Mouse (Mus musculus) forebrain, embryonic 12.5 days (tissue): ENCODE measurements around the gene Snx10. TPM values are rescaled to one million over a fixed set of nuclear protein-coding genes. Genes with fewer than 3 reads are reported as not detected.
"Not testable (repeated sequence)": the region's sequence is repeated elsewhere in the genome, so short reads cannot be mapped to it uniquely, and the experiment has no call there.

Source experiments
- ATAC-seq: fragments of 200-750 bp; cut with Nextera tagmentation; 2 replicates; pipeline ENCODE4 v1.8.0; 2017; ENCODE audit warnings: moderate TSS enrichment; ENCODE audit not compliant: low FRiP score
- H3K27ac ChIP-seq: fragments of 300-500 bp; sonication (generic); 2 replicates; pipeline ENCODE4 v1.5.1; 2016; ENCODE audit warnings: mild to moderate bottlenecking
- H3K27me3 ChIP-seq: fragments of 300-500 bp; sonication (generic); 2 replicates; pipeline ENCODE4 v1.6.1; 2016; ENCODE audit warnings: mild to moderate bottlenecking
- H3K36me3 ChIP-seq: fragments of 300-500 bp; sonication (generic); replicated peaks from 2 replicates; pipeline ENCODE4 v1.6.1; 2016; ENCODE audit warnings: mild to moderate bottlenecking
- H3K4me1 ChIP-seq: fragments of 300-500 bp; sonication (generic); 2 replicates; pipeline ENCODE4 v1.6.1; 2016
- H3K4me2 ChIP-seq: fragments of 300-500 bp; sonication (generic); 2 replicates; pipeline ENCODE4 v1.6.1; 2016; ENCODE audit warnings: mild to moderate bottlenecking, moderate library complexity
- H3K4me3 ChIP-seq: fragments of 300-500 bp; sonication (generic); replicated peaks from 2 replicates; pipeline ENCODE4 v1.5.1; 2016; ENCODE audit warnings: mild to moderate bottlenecking
- H3K9ac ChIP-seq: fragments of 300-500 bp; sonication (generic); 2 replicates; pipeline ENCODE4 v1.6.1; 2016; ENCODE audit warnings: mild to moderate bottlenecking
- H3K9me3 ChIP-seq: fragments of 300-500 bp; sonication (generic); 2 replicates; pipeline ENCODE4 v1.6.1; 2016
- WGBS: fragments of 180-500 bp; shearing (Covaris S2); methylation state at CpG from one replicate; pipeline ENCODE4 v1.1.7; 2016; 5-methylcytosine and 5-hydroxymethylcytosine counted together
- polyA plus RNA-seq: library from polyadenylated mRNA; unstranded; fragments of >200 nt; fragmentation: Nextera tagmentation; extraction: Ambion mirVana; gene quantifications from 2 replicates; pipeline ENCODE4 v1.2.1, GENCODE M21; 2016

Snx10 gene
- 39.8 and 40.2 TPM in 2 replicates for polyA plus RNA-seq

- peaks cover 17% of the 10 kb centered on the region for H3K4me1 ChIP-seq
- H3K27me3 ChIP-seq, result no peaks in the 10 kb centered on the region
- H3K9ac ChIP-seq, result peak within 1 kb of the TSS; percentile 81
- peak within 1 kb of the TSS; percentile 79 for H3K4me3 ChIP-seq
- peak within 1 kb of the TSS; percentile 78 for H3K27ac ChIP-seq
- H3K4me2 ChIP-seq, result peak within 1 kb of the TSS; percentile 68
- peak; percentile 78 for ATAC-seq
- no peaks in the 10 kb centered on the region for H3K36me3 ChIP-seq
- WGBS, result under 1% methylated on average over 47 of the region's 47 CpGs
- H3K9me3 ChIP-seq, result no peaks in the 10 kb centered on the region
Observed at GRCm38 (mm10) chr6:51523807-51524320, at the start of gene Snx10. TSS of gene Snx10 (plus strand) at chr6:51523901.

DNA sequence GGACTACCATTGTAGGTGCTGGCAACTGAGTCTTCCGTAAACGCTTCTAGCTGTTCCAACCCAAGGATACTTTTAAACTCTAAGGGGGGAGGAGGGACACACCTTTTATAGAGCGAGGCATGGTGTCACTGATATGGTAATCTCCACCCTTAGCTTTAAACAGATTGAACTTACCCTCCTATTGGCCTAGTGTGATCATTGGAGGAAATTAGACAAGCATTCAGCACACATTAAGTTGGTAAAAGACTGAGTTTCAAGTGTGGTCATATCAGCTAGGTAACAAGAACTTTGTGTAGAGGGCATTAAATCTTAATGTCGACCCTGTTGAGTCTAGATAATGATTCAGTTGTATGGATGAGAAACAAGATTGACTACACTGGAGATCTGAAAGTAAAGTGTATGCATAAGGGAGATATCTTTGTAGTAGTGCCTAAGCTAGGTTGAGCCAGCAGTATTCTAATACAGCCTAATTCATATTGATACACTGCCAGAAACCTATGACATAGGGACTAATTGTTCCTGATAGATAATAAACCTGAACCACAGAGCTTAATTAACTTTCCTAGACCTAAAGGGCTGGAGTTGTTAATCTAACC is 44.5 kb upstream of the Snx10 start:
- Histone ChIP-seq H3K36me3 (peaks cover 77% of the 10 kb centered on the region), H3K27ac (no peak overlapping the region), H3K4me2 (no peak overlapping the region), H3K9me3 (no peaks in the 10 kb centered on the region), H3K4me1 (0 out of 2 replicates have a peak, but pooled peaks cover 5% of the 10 kb centered on the region), H3K9ac (no peak overlapping the region), H3K4me3 (no peak overlapping the region), H3K27me3 (no peaks in the 10 kb centered on the region)
- no peak for ATAC-seq
- 96% methylated on average over 4 of the region's 4 CpGs for whole genome bisulfite sequencing

GRCm38 (mm10) chr6:51481548-51481947 is 42.2 kb upstream of the Snx10 start:
- Histone ChIP-seq H3K4me1 (no peaks in the 10 kb centered on the region), H3K9me3 (no peaks in the 10 kb centered on the region), H3K9ac (no peak overlapping the region), H3K4me3 (no peak overlapping the region), H3K4me2 (no peak overlapping the region), H3K27me3 (no peaks in the 10 kb centered on the region), H3K36me3 (peaks cover 60% of the 10 kb centered on the region), H3K27ac (no peak overlapping the region)
- 94% methylated on average over 8 of the region's 8 CpGs for WGBS
- no peak for ATAC-seq

DNA sequence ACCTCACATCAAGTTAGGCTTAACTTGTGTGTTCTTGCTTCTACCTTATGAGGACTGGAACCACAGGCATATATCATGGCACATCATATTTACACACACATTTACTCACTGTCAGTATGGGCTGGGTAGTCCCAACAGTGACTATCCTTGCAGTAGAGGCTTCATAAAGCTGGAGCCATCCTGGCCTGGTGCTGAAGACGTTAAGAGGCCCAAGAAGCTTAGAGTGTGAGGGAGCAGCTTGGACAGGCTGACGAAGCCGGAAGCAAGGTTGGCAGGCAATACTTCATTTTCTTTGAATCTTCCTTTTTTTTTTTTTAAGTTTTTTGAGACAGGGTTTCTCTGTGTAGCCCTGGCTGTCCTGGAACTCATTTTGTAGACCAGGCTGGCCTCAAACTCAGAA is 39.8 kb upstream of the Snx10 start:
- Histone ChIP-seq H3K9me3 (peaks cover 6% of the 10 kb centered on the region; the same call in 1 of the 2 replicates), H3K27me3 (no peaks in the 10 kb centered on the region), H3K9ac (no peak overlapping the region), H3K4me1 (no peaks in the 10 kb centered on the region), H3K4me3 (no peak overlapping the region), H3K4me2 (no peak overlapping the region), H3K27ac (no peak overlapping the region), H3K36me3 (peaks cover 44% of the 10 kb centered on the region)
- WGBS, result 94% methylated on average over 3 of the region's 3 CpGs
- ATAC-seq, result no peak

GRCm38 (mm10) chr6:51484556-51484955 is 39.1 kb upstream of the Snx10 start:
- peaks cover 37% of the 10 kb centered on the region for H3K36me3 ChIP-seq
- H3K9ac ChIP-seq, H3K4me3 ChIP-seq, H3K9me3 ChIP-seq, H3K27ac ChIP-seq, H3K4me1 ChIP-seq, H3K4me2 ChIP-seq, H3K27me3 ChIP-seq, ATAC-seq: not testable (repeated sequence)
- 89% methylated on average over 8 of the region's 8 CpGs for WGBS

DNA sequence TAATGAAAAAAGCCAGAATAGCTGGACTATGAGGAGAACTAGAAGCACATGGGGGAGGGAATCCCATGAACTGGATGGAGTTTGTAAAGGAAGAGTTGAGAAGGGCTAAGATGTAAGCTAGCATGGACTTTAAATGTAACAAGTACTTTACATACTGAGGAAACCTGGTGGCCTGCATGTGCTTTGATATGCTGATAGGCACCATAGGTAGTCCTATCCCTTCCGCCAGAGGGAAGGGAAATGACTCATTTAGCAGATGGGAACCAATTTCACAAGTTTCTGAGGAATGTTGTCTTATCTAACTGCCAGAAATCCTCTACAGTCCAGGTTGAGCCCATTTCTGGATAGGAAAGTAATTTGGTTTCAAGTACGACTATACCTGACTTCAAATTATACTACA is 38.1 kb upstream of the Snx10 start:
- Histone ChIP-seq H3K4me2 (no peak overlapping the region), H3K36me3 (peaks cover 26% of the 10 kb centered on the region), H3K27me3 (no peaks in the 10 kb centered on the region), H3K9me3 (peaks cover 6% of the 10 kb centered on the region; the same call in 1 of the 2 replicates), H3K4me1 (no peaks in the 10 kb centered on the region), H3K9ac (no peak overlapping the region), H3K4me3 (no peak overlapping the region), H3K27ac (0 out of 2 replicates have a peak overlapping the region, but pooled peaks have one; percentile 3)
- no peak for ATAC-seq
- 73% methylated on average over 2 of the region's 2 CpGs for WGBS

DNA sequence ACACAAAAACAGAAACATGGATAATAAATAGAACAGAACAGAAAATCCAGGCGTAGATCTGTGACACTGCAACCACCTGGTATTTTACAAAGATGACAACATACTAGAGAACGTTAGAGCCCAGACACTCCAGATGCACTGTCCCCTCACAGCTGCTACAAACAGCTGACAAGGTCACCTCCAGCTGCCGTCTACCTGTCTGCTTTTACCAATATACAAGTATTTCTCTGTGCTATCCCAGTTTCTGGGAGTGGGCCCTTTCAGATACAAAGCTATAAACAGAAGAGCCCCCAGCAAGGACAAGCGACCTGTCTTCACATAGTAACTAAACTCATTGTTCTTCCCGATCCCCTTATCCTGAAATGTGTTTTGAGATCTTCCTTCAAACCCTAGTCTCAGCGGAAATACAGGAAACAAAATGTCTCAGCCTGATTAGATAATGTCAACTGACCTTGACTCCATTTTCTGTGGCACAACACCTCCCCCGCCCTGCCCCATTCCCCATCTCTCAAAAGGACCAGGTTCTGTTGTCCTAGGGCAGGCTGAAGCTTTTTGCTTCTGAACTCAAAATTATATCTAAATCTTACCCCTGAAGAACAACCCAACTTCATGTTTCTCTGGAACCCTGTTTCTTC is 37.5 kb upstream of the Snx10 start:
- no peaks in the 10 kb centered on the region for H3K4me1 ChIP-seq
- no peaks in the 10 kb centered on the region for H3K27me3 ChIP-seq
- no peak overlapping the region for H3K4me3 ChIP-seq
- peaks cover 21% of the 10 kb centered on the region for H3K36me3 ChIP-seq
- WGBS, result 77% methylated on average over 7 of the region's 7 CpGs
- no peak overlapping the region for H3K4me2 ChIP-seq
- peaks cover 6% of the 10 kb centered on the region; the same call in 1 of the 2 replicates for H3K9me3 ChIP-seq
- H3K27ac ChIP-seq, result no peak overlapping the region
- ATAC-seq, result no peak
- H3K9ac ChIP-seq, result no peak overlapping the region

GRCm38 (mm10) chr6:51486731-51487130 is 37.0 kb upstream of the Snx10 start:
- H3K9ac ChIP-seq, result no peak overlapping the region
- peaks cover 6% of the 10 kb centered on the region; the same call in 1 of the 2 replicates for H3K9me3 ChIP-seq
- ATAC-seq, result no peak
- no peak overlapping the region for H3K4me3 ChIP-seq
- H3K27me3 ChIP-seq, result no peaks in the 10 kb centered on the region
- H3K4me1 ChIP-seq, result no peaks in the 10 kb centered on the region
- peaks cover 15% of the 10 kb centered on the region for H3K36me3 ChIP-seq
- WGBS, result 98% methylated on average over 5 of the region's 5 CpGs
- H3K27ac ChIP-seq, result no peak overlapping the region
- no peak overlapping the region for H3K4me2 ChIP-seq

DNA sequence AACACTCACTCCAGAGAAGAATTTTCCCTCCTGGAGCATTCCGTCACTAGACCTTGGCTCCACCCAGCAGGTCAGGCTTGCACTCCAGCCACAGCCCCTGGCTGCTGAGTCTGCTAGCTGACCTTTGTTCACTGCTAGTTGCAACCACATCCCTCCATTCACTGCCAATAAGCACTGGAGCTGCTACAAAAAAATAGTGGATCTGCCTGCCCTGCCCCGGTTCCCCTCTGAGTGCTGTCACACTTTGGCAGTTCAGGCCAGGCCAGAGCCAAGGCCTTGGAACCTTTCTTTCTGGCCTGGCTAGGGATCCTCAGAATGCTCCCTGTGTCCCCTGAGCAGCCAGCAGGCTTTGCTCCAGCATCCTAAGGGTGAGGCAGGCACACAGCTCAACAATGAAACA is 33.9 kb upstream of the Snx10 start:
- no peaks in the 10 kb centered on the region for H3K4me1 ChIP-seq
- H3K36me3 ChIP-seq, result no peaks in the 10 kb centered on the region
- peaks cover 6% of the 10 kb centered on the region; the same call in 1 of the 2 replicates for H3K9me3 ChIP-seq
- H3K27me3 ChIP-seq, result no peaks in the 10 kb centered on the region
- no peak overlapping the region for H3K4me3 ChIP-seq
- no peak for ATAC-seq
- WGBS, result 67% methylated on average over 2 of the region's 2 CpGs
- H3K27ac ChIP-seq, result no peak overlapping the region
- no peak overlapping the region for H3K9ac ChIP-seq
- no peak overlapping the region for H3K4me2 ChIP-seq

- Histone ChIP-seq H3K36me3 (no peaks in the 10 kb centered on the region), H3K4me2 (no peak overlapping the region), H3K4me3 (no peak overlapping the region), H3K4me1 (no peaks in the 10 kb centered on the region), H3K27ac (no peak overlapping the region), H3K9me3 (no peaks in the 10 kb centered on the region), H3K9ac (no peak overlapping the region), H3K27me3 (no peaks in the 10 kb centered on the region)
- ATAC-seq, result no peak
- 81% methylated on average over 8 of the region's 8 CpGs for WGBS
Observed at GRCm38 (mm10) chr6:51497321-51498111, 26.2 kb upstream of the Snx10 start.

DNA sequence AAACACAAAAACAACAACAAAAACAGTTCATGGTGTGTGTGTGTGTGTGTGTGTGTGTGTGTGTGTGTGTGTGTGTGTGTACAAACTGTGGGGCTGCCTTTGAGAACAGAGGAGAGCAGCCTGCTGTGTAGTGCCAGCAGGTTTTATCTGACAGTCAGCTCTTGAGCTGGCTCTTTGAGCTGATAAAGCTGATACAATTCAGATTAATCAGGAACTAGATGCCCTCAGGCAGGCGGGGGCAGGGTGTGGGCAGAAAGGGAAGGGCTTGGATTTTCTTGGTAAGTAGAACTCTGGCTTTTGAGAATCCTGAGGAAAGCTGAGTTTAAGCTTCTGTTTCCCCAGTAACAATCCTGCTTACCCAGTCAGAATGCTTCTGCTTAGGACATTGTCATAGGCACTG is 18.0 kb upstream of the Snx10 start:
- Histone ChIP-seq H3K27me3 (no peaks in the 10 kb centered on the region), H3K27ac (no peak overlapping the region), H3K4me3 (no peak overlapping the region), H3K36me3 (no peaks in the 10 kb centered on the region), H3K9ac (no peak overlapping the region), H3K4me2 (no peak overlapping the region), H3K4me1 (0 out of 2 replicates have a peak, but pooled peaks cover 5% of the 10 kb centered on the region), H3K9me3 (no peaks in the 10 kb centered on the region)
- no peak for ATAC-seq
- 50% methylated on average over 1 of the region's 1 CpGs for WGBS

- no peaks in the 10 kb centered on the region for H3K36me3 ChIP-seq
- no peak for ATAC-seq
- no peak overlapping the region for H3K27ac ChIP-seq
- H3K4me2 ChIP-seq, result no peak overlapping the region
- no peak overlapping the region for H3K4me3 ChIP-seq
- H3K9ac ChIP-seq, result no peak overlapping the region
- WGBS, result 63% methylated on average over 2 of the region's 2 CpGs
- 0 out of 2 replicates have a peak, but pooled peaks cover 5% of the 10 kb centered on the region for H3K4me1 ChIP-seq
- no peaks in the 10 kb centered on the region for H3K9me3 ChIP-seq
- no peaks in the 10 kb centered on the region for H3K27me3 ChIP-seq
Observed at GRCm38 (mm10) chr6:51507556-51507955, 16.1 kb upstream of the Snx10 start.
